Mouse (Mus musculus): ENCODE measurements around the gene Dao. TPM values are rescaled to one million over a fixed set of nuclear protein-coding genes. Genes with fewer than 3 reads are reported as not detected.
A peak's percentile ranks its signal among the peaks of the same experiment; 100 is the strongest.

The Dao gene
- total and polyA plus RNA-seq, 2 experiments from 2014 or later, result not detected

DNA sequence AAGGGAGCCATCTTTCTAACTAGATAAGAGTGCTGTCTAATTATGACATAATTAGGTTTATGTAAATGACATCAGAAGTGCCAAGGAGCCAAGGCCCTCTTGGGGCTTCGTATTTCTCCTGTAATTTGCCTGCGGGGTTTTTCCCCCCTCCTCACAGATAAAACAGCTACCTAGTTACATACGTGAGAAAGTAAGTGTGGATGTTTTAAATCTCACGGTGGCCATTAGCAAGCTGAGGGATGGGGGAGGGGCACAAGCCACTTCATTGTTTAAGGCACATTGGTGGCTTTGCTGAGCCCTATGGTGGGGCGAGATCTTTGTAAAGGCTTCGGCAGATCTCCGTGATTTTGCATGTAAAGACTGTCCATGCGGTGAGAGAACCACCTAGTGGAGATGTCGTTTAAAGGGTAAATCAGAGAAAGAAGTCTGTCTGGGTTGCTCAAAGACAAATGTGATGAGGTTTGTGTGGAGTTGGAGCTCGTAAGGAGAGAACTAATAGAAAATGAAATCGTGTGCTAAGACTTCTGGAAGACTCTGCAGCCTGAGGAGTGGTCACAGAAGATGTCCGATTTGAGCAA is 45.3 kb downstream of the Dao start:
- TF ChIP-seq CTCF (IDR thresholded peaks at IDR 0.05; ENCODE audit: low read depth) (no peak), EP300 (IDR thresholded peaks at IDR 0.05; ENCODE audit: low read depth) (no peak)
- ATAC-seq (ENCODE audit: insufficient read depth, low read depth) (no peak), DNase-seq (ENCODE audit: low spot score) (no peak)
- no peaks in the 10 kb centered on the region for H3K9me3 ChIP-seq (replicated peaks; ENCODE audit: control insufficient read depth, low read length)
- H3K9ac ChIP-seq (replicated peaks; ENCODE audit: low read depth, low read length), result no peak overlapping the region
- H3K27me3 ChIP-seq (ENCODE audit: control insufficient read depth, insufficient read depth, low read length), result no peaks in the 10 kb centered on the region
- no peaks in the 10 kb centered on the region for H3K4me1 ChIP-seq (ENCODE audit: control insufficient read depth, insufficient read depth)
- no peak overlapping the region for H3K4me2 ChIP-seq (ENCODE audit: low read depth, low read length)
- WGBS, result 48% methylated on average over 12 of the region's 12 CpGs
- no peak overlapping the region for H3K4me3 ChIP-seq (ENCODE audit: low read depth, low read length)
- no peak overlapping the region for H3K27ac ChIP-seq (ENCODE audit: low read depth)
- H3K36me3 ChIP-seq (replicated peaks; ENCODE audit: control insufficient read depth, insufficient read depth, low read length), result no peaks in the 10 kb centered on the region

DNA sequence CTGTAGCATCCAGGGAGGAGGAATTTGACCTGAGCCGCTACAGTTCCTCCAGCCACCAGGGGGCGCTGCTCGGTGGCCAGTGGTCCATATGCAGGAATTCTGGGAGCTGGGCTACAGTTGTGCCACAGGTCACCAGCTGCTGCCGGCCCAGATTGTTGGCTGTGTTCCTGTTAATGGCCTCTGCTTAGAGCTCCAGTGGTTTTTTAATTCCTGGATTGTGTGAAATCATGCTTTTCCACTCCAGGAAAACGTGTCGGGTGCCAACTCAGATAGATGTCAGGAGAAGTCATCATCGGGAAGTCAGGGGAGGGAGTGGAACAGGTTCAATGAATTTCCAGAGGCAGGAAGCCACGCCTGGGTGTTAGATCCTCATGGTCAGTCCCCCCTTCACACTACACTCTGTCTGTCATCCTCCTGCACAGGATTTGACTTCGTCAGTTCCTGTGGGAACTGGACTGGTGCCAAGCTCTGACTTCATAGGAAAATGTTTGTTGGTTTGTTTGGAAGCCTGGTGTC is 48.8 kb downstream of the Dao start:
- Histone ChIP-seq H3K9me3 (replicated peaks; ENCODE audit: control insufficient read depth, low read length) (no peaks in the 10 kb centered on the region), H3K9ac (replicated peaks; ENCODE audit: low read depth, low read length) (no peak overlapping the region), H3K27me3 (ENCODE audit: control insufficient read depth, insufficient read depth, low read length) (no peaks in the 10 kb centered on the region), H3K27ac (ENCODE audit: low read depth) (peak overlapping the region; percentile 81), H3K4me2 (ENCODE audit: low read depth, low read length) (peak overlapping the region; percentile 37), H3K36me3 (replicated peaks; ENCODE audit: control insufficient read depth, insufficient read depth, low read length) (no peaks in the 10 kb centered on the region), H3K4me3 (ENCODE audit: low read depth, low read length) (no peak overlapping the region), H3K4me1 (ENCODE audit: control insufficient read depth, insufficient read depth) (no peaks in the 10 kb centered on the region)
- TF ChIP-seq CTCF (IDR thresholded peaks at IDR 0.05; ENCODE audit: low read depth), result peak; percentile 83
- TF ChIP-seq EP300 (IDR thresholded peaks at IDR 0.05; ENCODE audit: low read depth), result peak; percentile 71; the same call in 1 of the 2 replicates
- DNase-seq (ENCODE audit: low spot score) (peak; percentile 69), ATAC-seq (ENCODE audit: insufficient read depth, low read depth) (peak; percentile 86)
- 12% methylated on average over 9 of the region's 9 CpGs for WGBS

DNA sequence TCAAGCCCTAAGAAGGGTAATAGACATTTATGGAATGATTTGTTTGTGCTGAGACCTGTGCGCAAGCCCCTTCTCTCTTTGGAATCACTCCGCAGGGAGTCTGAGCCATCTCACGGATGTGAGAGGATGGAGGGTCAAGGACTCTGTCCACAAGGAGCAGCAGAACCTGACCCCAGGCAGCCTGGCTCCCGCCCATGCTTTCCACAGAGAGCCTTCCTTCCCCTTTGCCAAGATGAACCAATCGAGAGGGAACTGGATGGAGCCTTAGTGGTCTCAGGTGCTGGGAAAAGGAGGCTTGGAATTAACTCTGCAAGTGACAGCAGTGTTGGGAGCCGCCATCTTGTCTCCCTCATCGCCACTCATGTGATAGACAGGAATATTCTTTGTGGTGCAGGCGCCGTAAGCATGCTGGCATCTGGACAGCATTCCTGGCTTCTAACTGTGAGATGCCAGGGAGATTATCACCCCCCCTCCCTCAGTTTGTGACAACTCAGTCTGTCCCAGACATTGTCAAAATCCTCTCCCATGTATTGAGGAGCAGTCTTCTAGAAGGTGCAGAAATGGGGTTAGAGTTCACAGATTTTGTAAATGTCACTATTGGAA is 53.7 kb downstream of the Dao start:
- no peaks in the 10 kb centered on the region for H3K9me3 ChIP-seq (replicated peaks; ENCODE audit: control insufficient read depth, low read length)
- no peak overlapping the region for H3K27ac ChIP-seq (ENCODE audit: low read depth)
- H3K4me3 ChIP-seq (ENCODE audit: low read depth, low read length), result no peak overlapping the region
- H3K36me3 ChIP-seq (replicated peaks; ENCODE audit: control insufficient read depth, insufficient read depth, low read length), result no peaks in the 10 kb centered on the region
- no peak overlapping the region for H3K9ac ChIP-seq (replicated peaks; ENCODE audit: low read depth, low read length)
- DNase-seq (ENCODE audit: low spot score), result no peak
- TF ChIP-seq CTCF (IDR thresholded peaks at IDR 0.05; ENCODE audit: low read depth) (no peak), EP300 (IDR thresholded peaks at IDR 0.05; ENCODE audit: low read depth) (no peak)
- no peak overlapping the region for H3K4me2 ChIP-seq (ENCODE audit: low read depth, low read length)
- WGBS, result 62% methylated on average over 9 of the region's 9 CpGs
- no peaks in the 10 kb centered on the region for H3K4me1 ChIP-seq (ENCODE audit: control insufficient read depth, insufficient read depth)
- ATAC-seq (ENCODE audit: insufficient read depth, low read depth), result no peak
- no peaks in the 10 kb centered on the region for H3K27me3 ChIP-seq (ENCODE audit: control insufficient read depth, insufficient read depth, low read length)

DNA sequence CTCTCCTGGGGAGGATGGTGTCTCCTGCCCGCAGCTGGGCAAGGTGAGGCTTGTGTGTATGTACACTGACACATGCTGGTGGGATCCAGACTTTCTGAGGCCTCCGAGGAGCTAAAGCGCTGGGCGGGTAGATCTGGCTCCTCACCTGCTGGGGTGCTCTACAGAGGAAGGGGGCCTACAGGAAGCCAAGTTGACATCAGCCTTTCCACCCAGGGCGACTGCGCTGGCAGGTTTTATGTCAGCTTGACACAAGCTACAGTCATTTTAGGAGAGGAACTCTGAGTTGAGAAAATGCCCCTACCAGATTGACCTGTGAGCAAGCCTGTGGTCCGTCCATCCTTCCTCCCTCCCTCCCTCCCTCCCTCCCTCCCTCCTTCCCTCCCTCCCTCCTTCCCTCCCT is 58.2 kb downstream of the Dao start:
- WGBS, result 30% methylated on average over 7 of the region's 7 CpGs
- H3K9me3 ChIP-seq (replicated peaks; ENCODE audit: control insufficient read depth, low read length), result no peaks in the 10 kb centered on the region
- no peaks in the 10 kb centered on the region for H3K4me1 ChIP-seq (ENCODE audit: control insufficient read depth, insufficient read depth)
- DNase-seq (ENCODE audit: low spot score) (no peak), ATAC-seq (ENCODE audit: insufficient read depth, low read depth) (no peak)
- no peak overlapping the region for H3K27ac ChIP-seq (ENCODE audit: low read depth)
- TF ChIP-seq CTCF (IDR thresholded peaks at IDR 0.05; ENCODE audit: low read depth) (no peak), EP300 (IDR thresholded peaks at IDR 0.05; ENCODE audit: low read depth) (no peak)
- H3K4me2 ChIP-seq (ENCODE audit: low read depth, low read length), result no peak overlapping the region
- no peaks in the 10 kb centered on the region for H3K27me3 ChIP-seq (ENCODE audit: control insufficient read depth, insufficient read depth, low read length)
- no peak overlapping the region for H3K9ac ChIP-seq (replicated peaks; ENCODE audit: low read depth, low read length)
- H3K4me3 ChIP-seq (ENCODE audit: low read depth, low read length), result no peak overlapping the region
- no peaks in the 10 kb centered on the region for H3K36me3 ChIP-seq (replicated peaks; ENCODE audit: control insufficient read depth, insufficient read depth, low read length)

- no peaks in the 10 kb centered on the region for H3K4me1 ChIP-seq (ENCODE audit: control insufficient read depth, insufficient read depth)
- DNase-seq (ENCODE audit: low spot score) (no peak), ATAC-seq (ENCODE audit: insufficient read depth, low read depth) (no peak)
- no peaks in the 10 kb centered on the region for H3K36me3 ChIP-seq (replicated peaks; ENCODE audit: control insufficient read depth, insufficient read depth, low read length)
- 69% methylated on average over 4 of the region's 4 CpGs for WGBS
- H3K27ac ChIP-seq (ENCODE audit: low read depth), result no peak overlapping the region
- no peak overlapping the region for H3K9ac ChIP-seq (replicated peaks; ENCODE audit: low read depth, low read length)
- no peak overlapping the region for H3K4me3 ChIP-seq (ENCODE audit: low read depth, low read length)
- H3K27me3 ChIP-seq (ENCODE audit: control insufficient read depth, insufficient read depth, low read length), result no peaks in the 10 kb centered on the region
- H3K4me2 ChIP-seq (ENCODE audit: low read depth, low read length), result no peak overlapping the region
- H3K9me3 ChIP-seq (replicated peaks; ENCODE audit: control insufficient read depth, low read length), result no peaks in the 10 kb centered on the region
- no peak for TF ChIP-seq CTCF (IDR thresholded peaks at IDR 0.05; ENCODE audit: low read depth)
- TF ChIP-seq EP300 (IDR thresholded peaks at IDR 0.05; ENCODE audit: low read depth), result no peak
Observed at GRCm38 (mm10) chr5:114063958-114064357, 60.5 kb downstream of the Dao start.

Measured in heart, postnatal 0 days (tissue).